Mouse (Mus musculus) cortical plate, adult 2 months (tissue): ENCODE data around the gene Vmn2r120. TPM values are rescaled to one million over a fixed set of nuclear protein-coding genes. Genes with fewer than 3 reads are reported as not detected.
"Not testable (repeated sequence)": the region's sequence is repeated elsewhere in the genome, so short reads cannot be mapped to it uniquely, and the experiment has no call there.

Source experiments
- H3K27ac ChIP-seq: fragments of 200-500 bp; 2 replicates; pipeline ENCODE4 v1.5.1; 2012; ENCODE audit warnings: low read length, control low read depth, inconsistent platforms; ENCODE audit not compliant: insufficient read depth
- H3K4me1 ChIP-seq: fragments of 200-500 bp; 2 replicates; pipeline ENCODE4 v1.6.1; 2011; ENCODE audit warnings: low read length; ENCODE audit not compliant: control insufficient read depth, insufficient read depth
- H3K4me3 ChIP-seq: fragments of 200-500 bp; 2 replicates; pipeline ENCODE4 v1.5.1; 2011; ENCODE audit warnings: mild to moderate bottlenecking, low read length, control low read depth; ENCODE audit not compliant: insufficient read depth
- CTCF ChIP-seq: fragments of 200-500 bp; IDR thresholded peaks from 2 replicates; pipeline ENCODE4 v1.5.1; 2011; ENCODE audit warnings: mild to moderate bottlenecking, control low read depth, low read length; ENCODE audit not compliant: insufficient read depth; ENCODE audit errors: extremely low read depth
- POLR2A ChIP-seq: fragments of 200-500 bp; IDR thresholded peaks from 2 replicates; pipeline ENCODE4 v1.6.1; 2011; ENCODE audit warnings: mild to moderate bottlenecking, low read length, control low read depth; ENCODE audit not compliant: insufficient read depth; ENCODE audit errors: extremely low read depth
- polyA plus RNA-seq: library from polyadenylated mRNA; depleted of rRNA; stranded (reverse); fragments of >200 nt; gene quantifications from 2 replicates; pipeline ENCODE4 v1.2.3, GENCODE M21; 2012; rRNA removed

The Vmn2r120 gene
- not detected in 2 replicates for polyA plus RNA-seq

- Histone ChIP-seq H3K27ac (no peak within 1 kb of the TSS), H3K4me1 (no peaks in the 10 kb centered on the region)
- TF ChIP-seq POLR2A (no peak), CTCF (no peak)
Measured at GRCm38 (mm10) chr17:57545405-57545804, at the start of gene Vmn2r120. Vmn2r120 (minus strand) TSS chr17:57545505.

DNA sequence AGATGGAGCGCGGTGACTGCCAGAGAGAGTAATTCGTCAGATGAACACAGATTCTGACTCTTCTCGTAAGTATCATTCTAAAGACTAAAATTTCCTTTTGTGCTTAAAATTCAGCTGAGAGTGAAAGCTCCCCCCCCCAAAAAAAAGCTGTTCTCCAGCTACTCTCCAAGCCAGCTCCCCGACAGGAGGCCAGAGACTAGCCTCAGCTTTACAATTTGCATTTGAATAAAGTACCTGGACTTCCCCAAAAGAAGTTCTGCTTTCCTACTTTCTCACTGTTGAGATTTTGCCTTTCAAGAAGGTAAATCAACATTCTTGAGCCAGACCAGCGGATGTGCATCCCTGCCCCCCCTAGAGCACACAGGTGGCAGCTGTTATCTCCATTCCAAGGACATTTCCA, 42.0 kb upstream of the Vmn2r120 start:
- H3K4me3 ChIP-seq, H3K27ac ChIP-seq, H3K4me1 ChIP-seq: not testable (repeated sequence)

More at GRCm38 (mm10) chr17:57545405-57545804, at the start of gene Vmn2r120:
- no peak within 1 kb of the TSS for H3K4me3 ChIP-seq

- Histone ChIP-seq H3K27ac (no peak overlapping the region), H3K4me1 (no peaks in the 10 kb centered on the region), H3K4me3 (no peak overlapping the region)
- TF ChIP-seq POLR2A (no peak), CTCF (no peak)
Measured at GRCm38 (mm10) chr17:57574075-57574705, 28.9 kb upstream of the Vmn2r120 start.

Other genes starting within 250 kb of the Vmn2r120 start
- gene Adgre1, start 186.8 kb downstream of the Vmn2r120 start, polyA plus RNA-seq = 5.0 and 5.3 TPM in 2 replicates
- not detected in 2 replicates for gene Gm21834, start 196.7 kb upstream of the Vmn2r120 start, polyA plus RNA-seq
- 1.2 and 1.7 TPM in 2 replicates for gene Cntnap5c, start 224.1 kb upstream of the Vmn2r120 start, polyA plus RNA-seq